Mouse (Mus musculus) bone marrow macrophage, adult 2 months (primary cell): ENCODE results near the gene Fcmr. TPM values are rescaled to one million over a fixed set of nuclear protein-coding genes. Genes with fewer than 3 reads are reported as not detected.

Source experiments
- H3K27ac ChIP-seq: 2 replicates; pipeline ENCODE4 v1.5.1; 2012; ENCODE audit warnings: low read depth, low read length; ENCODE audit not compliant: insufficient read depth
- H3K4me1 ChIP-seq: 2 replicates; pipeline ENCODE4 v1.6.1; 2012; ENCODE audit warnings: low read length; ENCODE audit not compliant: control insufficient read depth, insufficient read depth
- H3K4me3 ChIP-seq: 2 replicates; pipeline ENCODE4 v1.5.1; 2012; ENCODE audit warnings: mild to moderate bottlenecking, low read length, moderate library complexity; ENCODE audit not compliant: insufficient read depth
- CTCF ChIP-seq: IDR thresholded peaks from 2 replicates; pipeline ENCODE4 v1.5.1; 2012; ENCODE audit warnings: low read depth, mild to moderate bottlenecking, low read length, moderate library complexity
- POLR2A ChIP-seq: IDR thresholded peaks from 2 replicates; pipeline ENCODE4 v1.6.1; 2012; ENCODE audit warnings: mild to moderate bottlenecking, low read depth, low read length, borderline replicate concordance
- polyA plus RNA-seq: library from polyadenylated mRNA; stranded (reverse); fragments of >200 nt; gene quantifications from 2 replicates; pipeline ENCODE4 v1.2.4, GENCODE M21; 2012; ENCODE audit not compliant: missing spikeins, insufficient read depth, insufficient read length

The Fcmr gene
- polyA plus RNA-seq, 1 experiment: not detected

DNA sequence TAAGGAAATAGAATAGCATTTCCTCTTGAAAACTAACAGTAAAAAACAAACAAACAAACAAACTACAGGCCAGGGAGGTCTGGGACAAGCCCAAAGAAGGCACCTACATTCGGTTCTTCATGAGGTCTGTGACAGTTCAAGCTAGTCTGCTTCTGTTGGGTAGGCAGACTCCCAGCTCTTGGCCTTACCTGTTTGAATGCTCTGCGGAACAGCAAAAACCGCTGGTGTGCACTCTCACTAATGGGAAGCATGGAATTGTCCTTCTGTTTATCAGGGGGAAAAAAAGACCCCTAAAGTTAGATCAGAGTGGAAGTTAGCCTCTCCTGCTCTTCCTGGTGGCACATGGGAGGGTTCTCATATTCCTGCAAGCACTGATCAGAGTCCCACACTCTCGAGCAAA is 17.7 kb downstream of the Fcmr start:
- Histone ChIP-seq H3K4me1 (no peaks in the 10 kb centered on the region), H3K27ac (no peak overlapping the region), H3K4me3 (no peak overlapping the region)
- no peak for TF ChIP-seq CTCF
- no peak for TF ChIP-seq POLR2A

DNA sequence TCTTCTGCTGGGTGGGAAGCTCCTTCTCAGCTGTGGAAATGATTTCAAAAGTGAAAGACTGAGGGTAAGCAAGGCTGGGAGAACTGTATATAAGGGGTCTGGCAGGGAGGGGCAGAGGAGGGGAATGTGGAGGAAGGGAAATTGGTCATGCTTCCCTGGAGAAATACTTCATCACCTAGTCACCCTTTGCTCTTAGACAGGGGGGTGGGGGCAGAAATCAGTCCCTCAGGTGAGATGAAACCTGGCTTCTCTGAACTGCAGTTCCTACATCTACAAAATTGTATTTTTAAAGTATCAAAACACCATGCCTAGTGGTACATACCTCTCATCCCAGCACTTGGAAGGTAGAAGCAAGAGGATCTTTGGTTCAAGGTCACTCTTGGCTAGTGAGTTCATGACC is 21.9 kb downstream of the Fcmr start, which contains the start of gene Il24:
Gene Il24 (minus strand): TSS at position 101 of the 400 bp plus-strand sequence.
- TF ChIP-seq CTCF: no peak
- no peak for TF ChIP-seq POLR2A
- no peaks in the 10 kb centered on the region for H3K4me1 ChIP-seq
- H3K4me3 ChIP-seq: no peak within 1 kb of the TSS
- H3K27ac ChIP-seq: no peak within 1 kb of the TSS

DNA sequence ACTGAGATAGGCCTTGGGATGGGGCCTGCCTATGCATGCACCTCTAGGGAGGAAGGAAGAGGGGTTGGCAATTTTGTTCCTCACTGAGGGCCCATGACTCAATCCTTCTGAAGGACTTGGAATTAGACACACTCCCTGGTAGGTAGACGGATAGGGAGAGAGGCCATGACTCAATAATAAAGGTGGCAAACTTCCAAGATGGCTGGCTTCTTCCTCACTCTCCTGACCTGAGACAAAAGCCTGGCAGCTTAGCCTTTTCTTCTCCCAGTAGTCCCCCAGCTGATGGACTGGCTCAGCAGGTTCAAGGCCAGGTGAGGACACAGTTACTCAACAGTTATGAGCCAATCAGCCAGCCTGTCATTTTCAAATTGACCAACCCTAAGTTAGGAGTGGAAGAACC is 27.0 kb downstream of the Fcmr start:
- H3K4me3 ChIP-seq: no peak overlapping the region
- H3K4me1 ChIP-seq: no peaks in the 10 kb centered on the region
- TF ChIP-seq CTCF: no peak
- TF ChIP-seq POLR2A: no peak
- no peak overlapping the region for H3K27ac ChIP-seq

DNA sequence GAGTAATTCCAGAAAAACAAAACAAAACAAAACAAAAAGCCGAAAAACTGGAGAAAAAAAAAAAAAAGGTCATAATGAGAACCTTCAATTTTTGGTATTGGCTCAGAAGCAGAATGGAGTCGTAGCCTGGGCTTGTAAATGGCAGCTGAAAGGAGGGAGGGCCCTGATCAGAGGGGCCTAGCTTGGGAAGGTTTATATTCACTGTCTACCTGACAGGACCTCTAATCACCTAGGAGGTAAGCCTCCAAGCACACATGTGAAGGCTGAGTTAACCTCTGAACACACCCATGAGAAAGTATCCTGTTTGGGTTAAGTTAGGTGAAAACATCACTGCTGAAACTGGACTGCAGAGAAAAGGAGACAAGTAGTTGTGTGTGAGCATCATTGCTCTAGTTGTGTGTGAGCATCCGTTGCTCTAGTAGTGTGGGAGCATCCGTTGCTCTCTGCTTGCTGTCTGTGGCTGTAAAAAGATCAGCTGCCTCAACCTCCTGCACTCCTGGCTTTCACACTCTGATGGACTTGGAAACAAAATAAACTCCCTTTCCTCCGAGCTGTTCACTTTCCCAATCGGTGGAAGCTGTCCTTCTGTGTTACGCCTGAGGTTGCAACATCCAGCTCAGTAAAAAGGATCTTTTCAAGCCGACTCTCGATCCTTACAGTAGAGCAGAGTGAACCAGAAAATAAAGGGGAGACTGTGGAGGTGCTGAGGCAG is 28.0 kb downstream of the Fcmr start:
- no peak for TF ChIP-seq POLR2A
- H3K4me3 ChIP-seq: no peak overlapping the region

DNA sequence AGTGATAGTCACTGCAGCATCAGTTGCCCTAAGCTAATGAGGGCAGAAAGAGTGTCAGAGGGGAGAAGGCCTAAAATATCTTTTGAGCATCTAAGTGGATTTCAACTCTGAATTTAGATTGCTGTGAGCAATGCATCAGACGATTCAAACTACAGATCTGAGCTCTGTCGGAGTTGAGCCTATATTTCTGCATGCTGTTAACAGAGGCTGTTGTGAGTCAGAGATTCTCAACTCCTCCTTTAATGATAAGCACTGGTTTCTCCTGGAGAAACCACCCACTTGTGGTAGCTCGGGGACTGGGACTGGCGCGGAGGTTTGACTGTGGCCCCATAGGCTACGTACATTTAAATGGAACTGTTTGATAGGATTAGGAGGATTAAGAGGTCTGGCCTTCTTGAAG is 29.0 kb downstream of the Fcmr start:
- H3K4me3 ChIP-seq: no peak overlapping the region
- no peak overlapping the region for H3K27ac ChIP-seq
- TF ChIP-seq CTCF: no peak
- no peak for TF ChIP-seq POLR2A
- no peaks in the 10 kb centered on the region for H3K4me1 ChIP-seq

More for the DNA sequence above, 28.0 kb downstream of the Fcmr start:
- Histone ChIP-seq H3K4me1 (no peaks in the 10 kb centered on the region), H3K27ac (no peak overlapping the region)

DNA sequence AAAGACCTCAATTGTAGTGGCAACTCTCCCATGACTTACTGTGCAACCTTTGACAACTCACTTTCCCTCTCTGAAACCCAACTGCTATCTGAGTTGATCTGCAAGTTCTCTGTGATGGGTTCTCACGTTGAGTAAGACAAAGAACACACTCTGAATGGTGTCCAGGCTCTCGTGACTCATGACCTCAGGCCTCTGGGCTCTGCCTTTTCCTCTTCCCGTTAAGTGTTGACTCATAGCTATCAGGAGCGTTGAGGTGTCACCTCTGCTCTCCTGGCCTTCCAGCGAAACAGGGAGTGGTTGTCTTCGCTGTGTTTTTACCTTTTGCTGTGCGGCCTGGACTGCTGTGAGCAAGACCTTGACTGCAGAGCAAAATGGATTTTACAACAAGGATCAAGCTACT is 37.0 kb downstream of the Fcmr start:
- Histone ChIP-seq H3K27ac (no peak overlapping the region), H3K4me1 (no peaks in the 10 kb centered on the region), H3K4me3 (no peak overlapping the region)
- TF ChIP-seq CTCF: no peak

DNA sequence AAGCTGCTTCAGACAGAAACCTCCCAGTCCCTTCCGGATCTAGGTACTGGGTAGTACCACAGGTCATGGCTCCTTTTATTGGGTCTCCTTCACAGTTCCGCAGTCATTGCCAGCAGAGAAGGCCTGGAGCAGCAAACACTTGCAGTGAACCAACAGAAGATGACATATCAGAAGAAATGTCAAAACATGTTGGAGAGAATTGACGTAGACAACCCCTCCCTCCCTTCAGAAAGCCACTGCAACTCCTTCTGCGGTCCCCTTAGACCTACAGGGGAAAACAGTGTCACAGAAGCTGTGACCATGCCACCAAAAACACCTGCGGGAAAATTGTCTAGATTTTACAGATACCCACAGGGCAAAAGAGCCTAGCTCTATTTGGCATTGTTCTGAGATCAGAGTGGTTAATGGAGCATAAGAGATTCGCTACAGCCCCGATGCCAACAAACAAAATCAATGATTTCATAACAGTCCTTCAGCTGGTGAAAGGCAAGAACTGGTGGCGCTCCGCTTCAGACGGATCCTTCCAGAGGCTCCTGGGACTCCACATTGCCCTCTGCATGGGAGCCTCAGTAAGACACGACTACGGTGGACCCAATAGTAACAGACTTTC is 46.0 kb downstream of the Fcmr start, which contains the start of gene Il20:
Gene Il20 (minus strand): TSS at position 51 of the 610 bp plus-strand sequence.
- no peaks in the 10 kb centered on the region for H3K4me1 ChIP-seq
- TF ChIP-seq CTCF: no peak
- TF ChIP-seq POLR2A: no peak
- H3K4me3 ChIP-seq: no peak within 1 kb of the TSS
- no peak within 1 kb of the TSS for H3K27ac ChIP-seq

DNA sequence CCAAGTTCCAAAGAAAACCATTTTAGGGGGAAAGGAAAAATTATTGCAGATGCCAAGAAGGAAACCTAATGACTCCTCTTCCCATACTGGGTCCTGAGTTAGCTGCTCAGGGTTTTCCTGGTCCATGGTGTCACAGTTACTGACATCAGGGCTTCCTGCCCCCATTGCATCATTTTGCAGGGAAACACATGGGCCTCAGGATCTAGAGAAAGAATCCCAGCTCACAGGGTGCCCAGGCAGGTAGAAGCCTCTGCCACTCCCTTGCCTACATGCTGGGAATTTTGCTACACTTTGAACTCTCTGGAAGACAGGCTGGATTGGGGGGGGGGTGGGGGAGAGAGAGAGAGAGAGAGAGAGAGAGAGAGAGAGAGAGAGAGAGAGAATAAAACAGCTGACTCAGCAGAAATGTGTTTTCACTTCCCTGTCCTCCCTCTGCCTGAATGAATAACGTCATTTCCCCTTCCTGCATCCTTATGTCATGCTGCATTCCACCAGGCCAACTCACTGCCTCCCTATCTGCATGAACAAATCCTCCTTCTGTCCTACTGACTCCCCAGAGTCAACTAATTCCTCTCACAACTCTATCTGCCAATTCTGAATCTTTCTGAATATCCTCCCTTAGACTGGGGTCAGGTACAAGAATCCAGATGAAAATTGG is 53.0 kb downstream of the Fcmr start:
- Histone ChIP-seq H3K4me3 (no peak overlapping the region), H3K4me1 (peaks cover 7% of the 10 kb centered on the region), H3K27ac (no peak overlapping the region)
- TF ChIP-seq POLR2A: no peak

DNA sequence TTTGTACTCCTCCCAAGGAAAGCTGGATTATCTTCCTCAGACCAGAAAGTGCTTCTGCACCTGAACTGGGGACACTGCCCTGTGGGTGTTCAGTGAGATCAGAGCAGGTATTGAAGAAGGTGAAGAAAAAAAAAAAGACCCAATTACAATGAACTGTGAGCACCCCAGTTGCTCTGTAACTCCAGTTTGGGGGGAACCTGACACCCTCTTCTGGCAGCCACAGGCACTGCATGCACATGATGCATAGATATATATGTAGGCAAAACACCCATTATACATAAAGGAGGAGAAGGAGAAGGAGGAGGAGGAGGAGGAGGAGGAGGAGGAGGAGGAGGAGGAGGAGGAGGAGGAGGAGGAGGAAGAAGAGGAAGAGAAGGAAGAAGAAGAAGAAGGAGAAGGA is 61.0 kb downstream of the Fcmr start:
- TF ChIP-seq CTCF: no peak
- H3K4me1 ChIP-seq: no peaks in the 10 kb centered on the region
- no peak overlapping the region for H3K4me3 ChIP-seq
- no peak overlapping the region for H3K27ac ChIP-seq

Other genes with a start within 250 kb of the Fcmr start
- not detected in 2 replicates for gene Zp3r, start 236.0 kb upstream of the Fcmr start, polyA plus RNA-seq
- gene C4bp, start 204.0 kb upstream of the Fcmr start, polyA plus RNA-seq: not detected in 2 replicates
- not detected in 2 replicates for gene Gm29427, start 149.9 kb upstream of the Fcmr start, polyA plus RNA-seq
- gene Yod1, start 148.3 kb upstream of the Fcmr start, polyA plus RNA-seq: 8.4 and 9.4 TPM in 2 replicates
- gene Pfkfb2, start 136.4 kb upstream of the Fcmr start, polyA plus RNA-seq: 13.9 and 15.0 TPM in 2 replicates
- 0.66 and 1.0 TPM in 2 replicates for gene AA986860, start 133.7 kb upstream of the Fcmr start, polyA plus RNA-seq
- gene Fcamr, start 64.8 kb upstream of the Fcmr start, polyA plus RNA-seq: not detected in 2 replicates
- not detected in 2 replicates for gene Pigr, start 39.0 kb upstream of the Fcmr start, polyA plus RNA-seq
- not detected in 2 replicates for gene Il24, start 21.8 kb downstream of the Fcmr start, polyA plus RNA-seq
- gene Il20, start 45.8 kb downstream of the Fcmr start, polyA plus RNA-seq: not detected in 2 replicates
- not detected in 2 replicates for gene Il19, start 74.4 kb downstream of the Fcmr start, polyA plus RNA-seq
- gene Il10, start 154.2 kb downstream of the Fcmr start, polyA plus RNA-seq: 25.6 and 30.6 TPM in 2 replicates
- gene Mapkapk2, start 232.2 kb downstream of the Fcmr start, polyA plus RNA-seq: 265 and 283 TPM in 2 replicates